Mouse (Mus musculus) naive thymus-derived CD4-positive, alpha-beta T cell, adult 2 months (primary cell): ENCODE measurements around the gene Spo11.

Experiments
- DNase-seq: peaks from one replicate; pipeline ENCODE4 v3.0.0-alpha.2; 2011; ENCODE audit warnings: low read depth

Spo11 gene

GRCm38 (mm10) chr2:172977409-172978130, at the start of gene Spo11:
TSS of gene Spo11 (plus strand) at chr2:172977700.
- peak; percentile 87 for DNase-seq

GRCm38 (mm10) chr2:172929905-172930436, 47.5 kb upstream of the Spo11 start:
- DNase-seq = no peak

GRCm38 (mm10) chr2:172931137-172931898, 46.2 kb upstream of the Spo11 start:
- no peak for DNase-seq

GRCm38 (mm10) chr2:172933631-172934419, 43.7 kb upstream of the Spo11 start:
- peak; percentile 54 for DNase-seq

- no peak for DNase-seq
Observed at GRCm38 (mm10) chr2:172934420-172934788, 43.1 kb upstream of the Spo11 start.

- DNase-seq = no peak
Observed at GRCm38 (mm10) chr2:172934891-172935740, 42.4 kb upstream of the Spo11 start.

- no peak for DNase-seq
Observed at GRCm38 (mm10) chr2:172935776-172936562, 41.5 kb upstream of the Spo11 start.

GRCm38 (mm10) chr2:172936844-172937243, 40.7 kb upstream of the Spo11 start:
- DNase-seq = no peak

- peak; percentile 48 for DNase-seq
Observed at GRCm38 (mm10) chr2:172937326-172938190, 39.9 kb upstream of the Spo11 start.

GRCm38 (mm10) chr2:172938761-172939638, 38.5 kb upstream of the Spo11 start:
- peak; percentile 56 for DNase-seq

GRCm38 (mm10) chr2:172939639-172940002, 37.9 kb upstream of the Spo11 start:
- DNase-seq = no peak

GRCm38 (mm10) chr2:172940003-172940798, 37.3 kb upstream of the Spo11 start, which contains the start of gene Bmp7:
TSS of gene Bmp7 (minus strand) at chr2:172940321.
- DNase-seq = peak; percentile 80

GRCm38 (mm10) chr2:172940799-172941163, 36.7 kb upstream of the Spo11 start:
- DNase-seq = no peak

GRCm38 (mm10) chr2:172949051-172949450, 28.4 kb upstream of the Spo11 start:
- peak; percentile 53 for DNase-seq

GRCm38 (mm10) chr2:172950119-172950676, 27.3 kb upstream of the Spo11 start:
- DNase-seq = no peak

GRCm38 (mm10) chr2:172950722-172951121, 26.8 kb upstream of the Spo11 start:
- no peak for DNase-seq

- DNase-seq = no peak
Observed at GRCm38 (mm10) chr2:172951976-172952375, 25.5 kb upstream of the Spo11 start.
